17 mouse cellular contexts compared by ENCODE assay signal in genomic region chr5:117125482-117126346, GRCm38 (mm10). TPM values are rescaled to one million over a fixed set of nuclear protein-coding genes. Genes with fewer than 3 reads are reported as not detected.
DNase-seq lines count a peak whose midpoint lies in the region; ATAC-seq and TF ChIP-seq lines count a peak whose summit lies in the region.
"Had no signal": no experiment of that assay in that cellular context is flagged by ENCODE, and none has a peak within 500 bp of the region (broad histone marks: within the 10 kb centered on the region; RNA-seq: fewer than 3 reads in every experiment).

No protein-coding gene starts in this region.

- no peak overlapping the region for H3K4me3 ChIP-seq in kidney, embryonic 15.5 days (replicated peaks)
- no peak overlapping the region for H3K4me3 ChIP-seq in kidney, adult 2 months (ENCODE audit: insufficient read depth, low read depth, low read length)
- peak overlapping the region; percentile 30; the same call in 1 of the 2 replicates for H3K4me3 ChIP-seq in G1E (ENCODE audit: low read depth, low read length)
- H3K4me3 ChIP-seq in embryonic facial prominence, embryonic 15.5 days (replicated peaks) = no peak overlapping the region
- H3K4me3 ChIP-seq: erythroblast, embryonic 14.5 days; hindbrain, embryonic 10.5 days; layer of hippocampus, adult 2 months; neural tube, embryonic 13.5 days had no signal

- ATAC-seq in kidney, embryonic 15.5 days (replicated peaks; ENCODE audit: low FRiP score) = 0 out of 2 replicates have a peak, but pooled peaks have one; percentile 31
- ATAC-seq in G1E (ENCODE audit: extremely low read depth, insufficient number of reproducible peaks, low FRiP score, poor library complexity, severe bottlenecking) = no peak
- peak; percentile 47 for ATAC-seq in embryonic facial prominence, embryonic 15.5 days (ENCODE audit: insufficient number of reproducible peaks, low FRiP score, low TSS enrichment, low read depth)
- ATAC-seq in megakaryocyte, adult 5-6 weeks (ENCODE audit: poor library complexity, severe bottlenecking) = peak; percentile 19

- no peak overlapping the region for H3K9ac ChIP-seq in kidney, embryonic 15.5 days
- no peak overlapping the region for H3K9ac ChIP-seq in embryonic facial prominence, embryonic 15.5 days
- H3K9ac ChIP-seq: neural tube, embryonic 13.5 days had no signal

- DNase-seq in kidney, adult 2 months = no peak
- no peak for DNase-seq in G1E (ENCODE audit: low spot score)
- DNase-seq in Muller cell, postnatal 12 days (ENCODE audit: inconsistent ontology term) = no peak
- no peak for DNase-seq in left cerebral cortex, adult 18-20 months (ENCODE audit: low spot score in 2 of 2)
- DNase-seq in T-cell, adult 2 months (ENCODE audit: low spot score) = no peak
- DNase-seq: adrenal gland, postnatal 14 days; cerebellum, adult 2 months; lung, postnatal 36 days; right cerebral cortex, postnatal 25 days; thymus, postnatal 25 days had no signal

- H3K4me2 ChIP-seq in kidney, embryonic 15.5 days = no peak overlapping the region
- H3K4me2 ChIP-seq in embryonic facial prominence, embryonic 15.5 days (replicated peaks) = no peak overlapping the region
- H3K4me2 ChIP-seq: neural tube, embryonic 13.5 days had no signal

- no peaks in the 10 kb centered on the region for H3K27me3 ChIP-seq in kidney, embryonic 15.5 days
- no peaks in the 10 kb centered on the region for H3K27me3 ChIP-seq in kidney, adult 2 months (replicated peaks; ENCODE audit: control insufficient read depth, insufficient read depth, low read length)
- no peaks in the 10 kb centered on the region for H3K27me3 ChIP-seq in G1E (ENCODE audit: insufficient read depth, low read length)
- 0 out of 2 replicates have a peak, but pooled peaks cover 7% of the 10 kb centered on the region for H3K27me3 ChIP-seq in embryonic facial prominence, embryonic 15.5 days

- TF ChIP-seq POLR2A in kidney, adult 2 months (IDR thresholded peaks at IDR 0.05; ENCODE audit: low read depth, low read length) = no peak

- peaks cover 19% of the 10 kb centered on the region for H3K4me1 ChIP-seq in kidney, embryonic 15.5 days
- peaks cover 3% of the 10 kb centered on the region; the same call in 1 of the 2 replicates for H3K4me1 ChIP-seq in kidney, adult 2 months (ENCODE audit: control insufficient read depth, insufficient read depth, low read length)
- H3K4me1 ChIP-seq in G1E (ENCODE audit: insufficient read depth, low read depth, low read length) = peaks cover 45% of the 10 kb centered on the region
- H3K4me1 ChIP-seq in embryonic facial prominence, embryonic 15.5 days = peaks cover 11% of the 10 kb centered on the region

- WGBS in kidney, embryonic 15.5 days = 79% methylated on average over 16 of the region's 16 CpGs
- WGBS in kidney, adult 2 months = 88% methylated on average over 16 of the region's 16 CpGs
- 79% methylated on average over 16 of the region's 16 CpGs for WGBS in embryonic facial prominence, embryonic 15.5 days

- no peak for TF ChIP-seq CTCF in kidney, adult 2 months (conservative IDR thresholded peaks at IDR 0.05; ENCODE audit: insufficient read depth, insufficient read length, low read depth, low read length)
- no peak for TF ChIP-seq CTCF in G1E (IDR thresholded peaks at IDR 0.05; ENCODE audit: low read depth, low read length)

- H3K36me3 ChIP-seq in kidney, embryonic 15.5 days = peaks cover 5% of the 10 kb centered on the region; the same call in 1 of the 2 replicates
- H3K36me3 ChIP-seq in kidney, adult 2 months (ENCODE audit: control insufficient read depth, insufficient read depth, low read length) = no peaks in the 10 kb centered on the region
- peaks cover 39% of the 10 kb centered on the region for H3K36me3 ChIP-seq in G1E (replicated peaks)
- no peaks in the 10 kb centered on the region for H3K36me3 ChIP-seq in embryonic facial prominence, embryonic 15.5 days
- H3K36me3 ChIP-seq: hindbrain, embryonic 10.5 days; neural tube, embryonic 13.5 days had no signal

- no peaks in the 10 kb centered on the region for H3K9me3 ChIP-seq in kidney, embryonic 15.5 days (replicated peaks)
- H3K9me3 ChIP-seq in G1E (replicated peaks) = peaks cover 6% of the 10 kb centered on the region; the same call in 1 of the 2 replicates
- H3K9me3 ChIP-seq in embryonic facial prominence, embryonic 15.5 days (replicated peaks) = no peaks in the 10 kb centered on the region
- H3K9me3 ChIP-seq: hindbrain, embryonic 10.5 days; neural tube, embryonic 13.5 days had no signal

- H3K27ac ChIP-seq in kidney, embryonic 15.5 days = no peak overlapping the region
- no peak overlapping the region for H3K27ac ChIP-seq in kidney, adult 2 months (ENCODE audit: insufficient read depth, low read depth, low read length)
- no peak overlapping the region for H3K27ac ChIP-seq in embryonic facial prominence, embryonic 15.5 days (replicated peaks)
- H3K27ac ChIP-seq: hindbrain, embryonic 10.5 days; layer of hippocampus, adult 2 months; neural tube, embryonic 13.5 days had no signal

RNA-seq across cellular contexts. Expression of gene Taok3, which starts 5.8 kb away (rescaled TPM):
- polyA plus RNA-seq in kidney, embryonic 15.5 days (2015; fragmentation: Nextera tagmentation; extraction: Ambion mirVana) = 16.8 and 17.1 TPM in 2 replicates
- 11.1 and 11.3 TPM in 2 replicates for polyA plus RNA-seq in kidney, adult 2 months (2012; rRNA removed)
- total RNA-seq in G1E (2014; fragmentation: Nextera tagmentation) = 213 and 225 TPM in 2 replicates
- 126 and 139 TPM in 2 replicates for total RNA-seq in G1E (2017)
- 57.5 and 58.4 TPM in 2 replicates for polyA plus RNA-seq in G1E (2012)
- polyA plus RNA-seq in embryonic facial prominence, embryonic 15.5 days (2015; fragmentation: Nextera tagmentation; extraction: Ambion mirVana) = 19.9 and 22.3 TPM in 2 replicates
- 73.8 and 80.2 TPM in 2 replicates for total RNA-seq in megakaryocyte, adult 5-6 weeks (2015)
- total RNA-seq in megakaryocyte, adult 5-6 weeks (2017) = 57.5 and 72.8 TPM in 2 replicates
- total RNA-seq in left cerebral cortex, adult 18-20 months (2021) = 10 to 100 TPM; 53.8 to 54.3 TPM

RNA-seq across cellular contexts. Expression of gene Suds3, which starts 9.8 kb away (rescaled TPM):
- polyA plus RNA-seq in kidney, embryonic 15.5 days (2015; fragmentation: Nextera tagmentation; extraction: Ambion mirVana) = 78.3 and 78.4 TPM in 2 replicates
- 84.9 and 85.8 TPM in 2 replicates for polyA plus RNA-seq in kidney, adult 2 months (2012; rRNA removed)
- 27.3 and 36.3 TPM in 2 replicates for total RNA-seq in G1E (2014; fragmentation: Nextera tagmentation)
- total RNA-seq in G1E (2017) = 83.3 and 92.8 TPM in 2 replicates
- polyA plus RNA-seq in G1E (2012) = 56.2 and 61.0 TPM in 2 replicates
- polyA plus RNA-seq in embryonic facial prominence, embryonic 15.5 days (2015; fragmentation: Nextera tagmentation; extraction: Ambion mirVana) = 75.1 and 80.1 TPM in 2 replicates
- 18.0 and 18.8 TPM in 2 replicates for total RNA-seq in megakaryocyte, adult 5-6 weeks (2015)
- 93.5 and 102 TPM in 2 replicates for total RNA-seq in megakaryocyte, adult 5-6 weeks (2017)
- 100 to 1,000 TPM; 141 to 142 TPM for total RNA-seq in left cerebral cortex, adult 18-20 months (2021)
